Mouse (Mus musculus) urinary bladder, postnatal 10 days (tissue): ENCODE data around the gene Fastkd3.

Experiments used
- DNase-seq: peaks from one replicate; pipeline ENCODE4 v3.0.0; 2022; ENCODE audit warnings: low spot score

Gene Fastkd3

GRCm38 (mm10) chr13:68607652-68608405 is 25.8 kb downstream of the Fastkd3 start:
- DNase-seq: no peak

DNA sequence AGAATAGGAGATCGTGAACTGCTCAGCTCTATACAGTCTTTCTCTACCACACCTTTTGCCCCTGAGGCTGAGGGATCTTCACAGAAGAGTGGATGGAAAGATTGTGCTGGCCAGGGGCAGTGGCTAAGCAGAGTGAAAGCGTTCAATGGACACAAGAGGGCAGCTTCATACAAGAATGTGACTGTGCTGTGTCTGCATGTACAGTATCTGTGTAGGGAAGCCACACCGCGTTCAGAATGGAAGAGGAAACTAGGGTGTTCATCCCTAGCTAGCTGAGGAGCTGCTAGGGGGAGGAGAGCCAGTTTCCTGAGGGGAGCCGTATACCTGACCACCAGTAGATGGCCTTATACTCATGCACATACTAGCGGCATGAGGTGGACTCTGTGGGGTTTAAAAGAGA is 40.8 kb downstream of the Fastkd3 start:
- no peak for DNase-seq

DNA sequence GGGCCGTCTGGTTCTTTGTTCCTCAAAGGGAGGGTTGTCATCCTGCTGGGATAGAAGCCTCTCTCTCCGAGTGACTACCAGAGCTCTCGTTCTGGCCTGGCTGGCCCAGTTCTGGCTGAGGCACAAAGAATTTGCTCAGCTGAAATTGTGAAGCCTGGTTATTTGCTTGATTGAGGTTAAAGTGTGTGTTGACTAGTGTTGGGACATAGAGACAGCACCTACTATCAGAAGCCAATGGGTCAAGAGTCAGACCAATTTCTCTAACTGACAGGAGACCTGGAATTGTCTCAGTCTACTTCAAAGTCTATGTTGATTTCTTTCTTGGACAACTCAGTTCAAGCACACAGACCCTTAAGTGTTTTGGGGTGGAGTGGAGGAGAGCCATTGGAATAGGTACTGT is 45.0 kb downstream of the Fastkd3 start:
- DNase-seq: no peak
